Mouse (Mus musculus) ES-Bruce4 (cell line): ENCODE measurements at regions not wholly inside any gene's neighbourhood (a gene's known extent, or its start where the extent isn't known, plus 50 kb on each side); places are given as distances from the start of the nearest gene placed in this dataset.

Source experiments
- H3K27ac ChIP-seq: 2 replicates; pipeline ENCODE4 v1.5.1; 2012; ENCODE audit warnings: low read length, inconsistent platforms; ENCODE audit not compliant: insufficient read depth
- H3K27me3 ChIP-seq: 2 replicates; pipeline ENCODE4 v1.6.1; 2012; ENCODE audit warnings: mild to moderate bottlenecking, low read length, inconsistent platforms; ENCODE audit not compliant: control insufficient read depth, poor library complexity, insufficient read depth, severe bottlenecking
- H3K36me3 ChIP-seq: 2 replicates; pipeline ENCODE4 v1.6.1; 2012; ENCODE audit warnings: inconsistent platforms, mild to moderate bottlenecking, low read length, moderate library complexity; ENCODE audit not compliant: control insufficient read depth, poor library complexity, insufficient read depth, severe bottlenecking
- H3K4me1 ChIP-seq: one replicate; pipeline ENCODE4 v1.8.1; 2011; ENCODE audit warnings: low read length; ENCODE audit not compliant: control insufficient read depth, insufficient read depth
- H3K4me3 ChIP-seq: 2 replicates; pipeline ENCODE4 v1.5.1; 2011; ENCODE audit warnings: low read depth, mild to moderate bottlenecking, low read length
- H3K9ac ChIP-seq: 2 replicates; pipeline ENCODE4 v1.6.1; 2012; ENCODE audit warnings: low read depth, mild to moderate bottlenecking, inconsistent platforms; ENCODE audit not compliant: poor library complexity, severe bottlenecking
- H3K9me3 ChIP-seq: replicated peaks from 2 replicates; pipeline ENCODE4 v1.6.1; 2012; ENCODE audit warnings: mild to moderate bottlenecking, low read length, inconsistent platforms; ENCODE audit not compliant: control insufficient read depth, poor library complexity, insufficient read depth, severe bottlenecking
- CTCF ChIP-seq: IDR thresholded peaks from one replicate; pipeline ENCODE4 v1.8.1; 2011; ENCODE audit warnings: low read depth, low read length
- EP300 ChIP-seq: IDR thresholded peaks from 2 replicates; pipeline ENCODE4 v1.6.1; 2011; ENCODE audit warnings: low read depth, low read length; ENCODE audit not compliant: insufficient read depth
- POLR2A ChIP-seq: IDR thresholded peaks from one replicate; pipeline ENCODE4 v1.8.1; 2011; ENCODE audit warnings: low read length; ENCODE audit not compliant: insufficient read depth

- no peaks in the 10 kb centered on the region for H3K4me1 ChIP-seq
- no peak overlapping the region for H3K4me3 ChIP-seq
- H3K9me3 ChIP-seq, result no peaks in the 10 kb centered on the region
- H3K27me3 ChIP-seq, result no peaks in the 10 kb centered on the region
- H3K27ac ChIP-seq, result no peak overlapping the region
- no peaks in the 10 kb centered on the region for H3K36me3 ChIP-seq
- no peak overlapping the region for H3K9ac ChIP-seq
- TF ChIP-seq CTCF (no peak), EP300 (no peak), POLR2A (no peak)
Observed at GRCm38 (mm10) chr17:4182106-4182505, 486.0 kb upstream of the Nox3 start.

GRCm38 (mm10) chr17:4186802-4187201, 490.7 kb upstream of the Nox3 start:
- Histone ChIP-seq H3K9ac (no peak overlapping the region), H3K4me3 (no peak overlapping the region), H3K27me3 (no peaks in the 10 kb centered on the region), H3K27ac (no peak overlapping the region), H3K36me3 (no peaks in the 10 kb centered on the region), H3K9me3 (no peaks in the 10 kb centered on the region), H3K4me1 (no peaks in the 10 kb centered on the region)
- TF ChIP-seq CTCF (no peak), POLR2A (no peak), EP300 (no peak)

DNA sequence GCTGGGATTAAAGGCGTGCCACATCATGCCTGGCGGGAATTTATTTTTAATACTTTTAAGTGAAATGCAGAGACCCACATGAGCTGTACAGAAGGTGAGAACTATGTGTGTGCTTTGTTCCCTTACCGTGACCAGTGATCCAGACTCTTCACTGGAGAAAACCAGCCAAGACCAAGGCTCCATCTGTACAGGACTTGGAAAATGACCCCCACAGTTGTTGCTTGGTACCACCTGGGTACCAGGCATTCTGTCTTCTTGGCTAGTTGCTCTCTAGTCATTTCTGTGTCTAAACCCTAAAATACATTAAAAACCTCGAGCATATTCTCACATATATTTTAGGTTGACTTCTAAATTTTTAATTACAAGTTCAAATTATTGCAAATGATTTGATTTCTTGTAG, 491.5 kb upstream of the Nox3 start:
- H3K9ac ChIP-seq, result no peak overlapping the region
- no peaks in the 10 kb centered on the region for H3K9me3 ChIP-seq
- H3K4me3 ChIP-seq, result no peak overlapping the region
- no peaks in the 10 kb centered on the region for H3K4me1 ChIP-seq
- TF ChIP-seq POLR2A (no peak), EP300 (no peak), CTCF (no peak)
- no peaks in the 10 kb centered on the region for H3K36me3 ChIP-seq
- no peak overlapping the region for H3K27ac ChIP-seq
- no peaks in the 10 kb centered on the region for H3K27me3 ChIP-seq

GRCm38 (mm10) chr17:4196793-4197448, 500.9 kb upstream of the Nox3 start:
- Histone ChIP-seq H3K4me1 (peaks cover 3% of the 10 kb centered on the region), H3K9me3 (no peaks in the 10 kb centered on the region), H3K9ac (no peak overlapping the region), H3K27me3 (no peaks in the 10 kb centered on the region; the same call in 1 of the 2 replicates), H3K4me3 (no peak overlapping the region), H3K27ac (no peak overlapping the region), H3K36me3 (no peaks in the 10 kb centered on the region)
- TF ChIP-seq CTCF (no peak), POLR2A (no peak), EP300 (no peak; the same call in 1 of the 2 replicates)

GRCm38 (mm10) chr17:4198001-4198400, 501.9 kb upstream of the Nox3 start:
- Histone ChIP-seq H3K9me3 (no peaks in the 10 kb centered on the region), H3K4me1 (peaks cover 3% of the 10 kb centered on the region), H3K36me3 (no peaks in the 10 kb centered on the region), H3K9ac (no peak overlapping the region), H3K27ac (no peak overlapping the region), H3K4me3 (no peak overlapping the region), H3K27me3 (no peaks in the 10 kb centered on the region; the same call in 1 of the 2 replicates)
- TF ChIP-seq CTCF, result no peak
- no peak for TF ChIP-seq POLR2A
- TF ChIP-seq EP300, result no peak

GRCm38 (mm10) chr17:4199698-4200153, 503.7 kb upstream of the Nox3 start:
- no peak overlapping the region for H3K27ac ChIP-seq
- no peak overlapping the region for H3K4me3 ChIP-seq
- TF ChIP-seq POLR2A, result no peak
- TF ChIP-seq EP300, result no peak
- no peak for TF ChIP-seq CTCF

More at GRCm38 (mm10) chr17:4199698-4200153, 503.7 kb upstream of the Nox3 start:
- H3K4me1 ChIP-seq, result peaks cover 3% of the 10 kb centered on the region
- no peak overlapping the region for H3K9ac ChIP-seq
- H3K36me3 ChIP-seq, result no peaks in the 10 kb centered on the region
- no peaks in the 10 kb centered on the region for H3K9me3 ChIP-seq
- H3K27me3 ChIP-seq, result no peaks in the 10 kb centered on the region
